In genomic region chr13:51964416-51964815, GRCm38 (mm10) we compare ENCODE assay signal across 7 mouse cellular contexts.
DNase-seq lines count a peak whose midpoint lies in the region; ATAC-seq and TF ChIP-seq lines count a peak whose summit lies in the region.

No protein-coding gene starts in this region.

- no peak overlapping the region for H3K4me3 ChIP-seq in ES-E14 (ENCODE audit: insufficient read depth in 1 of 2, low read depth in 1 of 2, low read length in 2 of 2, poor library complexity in 1 of 2, severe bottlenecking in 1 of 2)
- H3K4me3 ChIP-seq in heart, embryonic 14.5 days (ENCODE audit: control insufficient read depth in 1 of 2, insufficient read depth in 1 of 2, low read depth in 1 of 2, low read length in 2 of 2): no peak overlapping the region
- H3K4me3 ChIP-seq in limb, embryonic 15.5 days: no peak overlapping the region
- H3K4me3 ChIP-seq in stomach, embryonic 15.5 days (replicated peaks): no peak overlapping the region

- H3K27me3 ChIP-seq in heart, embryonic 14.5 days (ENCODE audit: control insufficient read depth, insufficient read depth, low read length): no peaks in the 10 kb centered on the region
- no peaks in the 10 kb centered on the region for H3K27me3 ChIP-seq in limb, embryonic 15.5 days
- no peaks in the 10 kb centered on the region for H3K27me3 ChIP-seq in stomach, embryonic 15.5 days (replicated peaks)

- in situ Hi-C loops in ES-E14 (cut with MboI; ENCODE audit: low sequenced_read_pairs in 2 of 2, unreplicated experiment in 2 of 2): no loop called here

- peak overlapping the region; percentile 27; the same call in 1 of the 2 replicates for H3K27ac ChIP-seq in ES-E14 (ENCODE audit: insufficient read depth, low read depth, low read length, poor library complexity, severe bottlenecking)
- peak overlapping the region; percentile 59 to 74 for H3K27ac ChIP-seq in heart, embryonic 14.5 days (replicated peaks in 1 of 2; ENCODE audit: control insufficient read depth in 1 of 2, insufficient read depth in 1 of 2, low read depth in 2 of 2, low read length in 2 of 2)
- peak overlapping the region; percentile 6 for H3K27ac ChIP-seq in limb, embryonic 15.5 days
- H3K27ac ChIP-seq in stomach, embryonic 15.5 days: peak overlapping the region; percentile 63

- DNase-seq in CD4-positive helper T cell, adult 2 months (ENCODE audit: low read depth, low spot score): peak; percentile 58
- DNase-seq in ES-E14 (ENCODE audit: low read depth, low spot score): no peak
- DNase-seq in cerebellum, postnatal 36 days: no peak
- DNase-seq in ovary, postnatal 10 days (ENCODE audit: low spot score): no peak

- 56% methylated on average over 6 of the region's 6 CpGs for WGBS in heart, embryonic 14.5 days
- WGBS in limb, embryonic 15.5 days: 43% methylated on average over 6 of the region's 6 CpGs
- 39% methylated on average over 6 of the region's 6 CpGs for WGBS in stomach, embryonic 15.5 days

- no peak overlapping the region for H3K4me2 ChIP-seq in heart, embryonic 14.5 days (ENCODE audit: low read length)
- no peak overlapping the region for H3K4me2 ChIP-seq in limb, embryonic 15.5 days
- 0 out of 2 replicates have a peak overlapping the region, but pooled peaks have one; percentile 6 for H3K4me2 ChIP-seq in stomach, embryonic 15.5 days

- peaks cover 4 to 5% of the 10 kb centered on the region in 2 experiments; a peak in 2 of 4 replicates for H3K4me1 ChIP-seq in ES-E14 (ENCODE audit: control insufficient read depth in 2 of 2, insufficient read depth in 2 of 2, low read length in 2 of 2, poor library complexity in 1 of 2)
- H3K4me1 ChIP-seq in heart, embryonic 14.5 days (ENCODE audit: control insufficient read depth in 2 of 2, insufficient read depth in 2 of 2, low read length in 2 of 2): peaks cover 31 to 44% of the 10 kb centered on the region in 2 experiments
- peaks cover 15% of the 10 kb centered on the region for H3K4me1 ChIP-seq in limb, embryonic 15.5 days
- H3K4me1 ChIP-seq in stomach, embryonic 15.5 days: peaks cover 31% of the 10 kb centered on the region

- H3K9ac ChIP-seq in ES-E14 (ENCODE audit: insufficient read depth, low read depth, low read length, poor library complexity, severe bottlenecking): no peak overlapping the region
- peak overlapping the region; percentile 25; the same call in 1 of the 2 replicates for H3K9ac ChIP-seq in heart, embryonic 14.5 days (ENCODE audit: low read length)
- H3K9ac ChIP-seq in limb, embryonic 15.5 days: no peak overlapping the region
- H3K9ac ChIP-seq in stomach, embryonic 15.5 days: no peak overlapping the region

- H3K36me3 ChIP-seq in ES-E14 (ENCODE audit: control insufficient read depth, insufficient read depth, low read length, poor library complexity, severe bottlenecking): no peaks in the 10 kb centered on the region
- H3K36me3 ChIP-seq in heart, embryonic 14.5 days (ENCODE audit: control insufficient read depth, insufficient read depth, low read length): no peaks in the 10 kb centered on the region
- H3K36me3 ChIP-seq in limb, embryonic 15.5 days: no peaks in the 10 kb centered on the region
- no peaks in the 10 kb centered on the region for H3K36me3 ChIP-seq in stomach, embryonic 15.5 days

- ATAC-seq in heart, embryonic 14.5 days (ENCODE audit: insufficient number of reproducible peaks, insufficient read depth, low FRiP score, low read depth): no peak
- 0 out of 2 replicates have a peak, but pooled peaks have one; percentile 9 for ATAC-seq in limb, embryonic 15.5 days (ENCODE audit: insufficient number of reproducible peaks, low FRiP score, low TSS enrichment, low read depth)
- peak; percentile 56; the same call in 1 of the 2 replicates for ATAC-seq in stomach, embryonic 15.5 days (ENCODE audit: insufficient read depth, low FRiP score, low read depth)

- H3K9me3 ChIP-seq in ES-E14 (ENCODE audit: control insufficient read depth, insufficient read depth, low read depth, low read length): no peaks in the 10 kb centered on the region
- H3K9me3 ChIP-seq in heart, embryonic 14.5 days (ENCODE audit: control insufficient read depth, low read length): no peaks in the 10 kb centered on the region
- H3K9me3 ChIP-seq in limb, embryonic 15.5 days: no peaks in the 10 kb centered on the region
- H3K9me3 ChIP-seq in stomach, embryonic 15.5 days: no peaks in the 10 kb centered on the region

TF ChIP-seq in ES-E14, 5 proteins besides CTCF, POLR2A, EP300 and RAD21:
- TF ChIP-seq CHD2 (IDR thresholded peaks at IDR 0.05; ENCODE audit: low read depth, low read length) (no peak), ZC3H11A (IDR thresholded peaks at IDR 0.05; ENCODE audit: borderline replicate concordance, low read depth, low read length) (no peak), MAFK (IDR thresholded peaks at IDR 0.05; ENCODE audit: insufficient read depth, low read depth, low read length) (no peak), ZNF384 (IDR thresholded peaks at IDR 0.05; ENCODE audit: low read depth, low read length) (no peak), HCFC1 (IDR thresholded peaks at IDR 0.05; ENCODE audit: borderline replicate concordance, insufficient read depth, low read length) (no peak)

Comparison
In these comparisons a context has a peak if more than half of its experiments do, and no peak if none do; other contexts are left out.
1. H3K27ac ChIP-seq: peak in every context shown above with its lines; median percentile 66 in heart, embryonic 14.5 days; 63 in stomach, embryonic 15.5 days; 27 in ES-E14; 6 in limb, embryonic 15.5 days.